Mouse (Mus musculus) left cerebral cortex, postnatal 36 days (tissue): ENCODE data around the gene Rgl1. TPM values are rescaled to one million over a fixed set of nuclear protein-coding genes. Genes with fewer than 3 reads are reported as not detected.

Experiments used
- DNase-seq, 2 experiments: peaks; one replicate each; pipeline ENCODE4 v3.0.0; 2021 to 2022; ENCODE audit warnings: low spot score in 2 of 2, mixed read lengths in 1 of 2
- intact Hi-C: fragments of 180-260 bp; cut with DNase I; formaldehyde crosslinking; loops from one replicate; pipeline ENCODE4 v1.15.1; 2025
- total RNA-seq, 2 experiments: library from RNA; stranded (reverse); gene quantifications; 2 replicates each; pipeline ENCODE4 v1.2.3; 2021

The Rgl1 gene
- total RNA-seq: 100 to 1,000 TPM; 112 to 120 TPM

DNA sequence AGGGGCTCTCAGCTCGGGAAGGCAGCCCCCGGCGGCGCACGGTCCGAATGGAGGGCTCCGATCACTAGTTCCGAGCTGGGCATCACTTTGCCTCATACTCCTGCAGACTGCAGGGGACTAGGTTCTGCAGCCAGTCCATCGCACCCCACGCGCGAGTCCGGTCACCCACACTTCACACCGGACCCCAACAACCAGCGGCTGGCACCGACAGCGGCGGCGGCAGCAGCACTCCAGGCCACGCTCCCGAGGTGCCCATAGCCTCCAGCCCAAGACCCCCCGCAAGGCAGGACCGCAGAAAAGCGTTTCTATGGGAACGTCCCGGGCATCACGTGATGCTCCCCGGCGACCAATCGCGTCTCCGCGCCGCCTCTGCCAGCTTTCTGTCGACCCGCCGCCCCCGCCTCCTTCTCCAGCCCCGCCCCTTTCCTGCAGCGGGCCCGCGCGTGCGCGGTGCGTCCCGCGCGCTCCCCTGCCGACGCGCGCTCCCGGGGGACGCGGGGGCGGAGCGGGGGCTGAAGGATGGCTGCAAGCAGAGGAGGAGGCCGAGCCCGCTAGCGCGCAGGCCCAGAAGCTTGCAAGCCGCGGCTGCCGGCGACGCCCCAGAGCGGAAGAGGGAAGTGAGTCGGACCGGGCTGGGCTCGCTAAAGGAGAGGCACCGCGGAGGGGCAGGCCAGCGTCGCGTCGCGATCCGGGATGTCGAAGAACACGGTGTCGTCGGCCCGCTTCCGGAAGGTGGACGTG is at the start of gene Rgl1, which contains the start of gene Arpc5:
TSS of gene Rgl1 (minus strand) at position 320 of the 741 bp plus-strand sequence.
TSS of gene Arpc5 (plus strand) at position 511 of the 741 bp plus-strand sequence.
- intact Hi-C loops: loop anchor here (2.0 to 10.0 kb wide), 4 partner anchors 51 to 371 kb away; partner anchors contain the start of genes Colgalt2 and Smg7
- peak; percentile 94 to 98 for DNase-seq

DNA sequence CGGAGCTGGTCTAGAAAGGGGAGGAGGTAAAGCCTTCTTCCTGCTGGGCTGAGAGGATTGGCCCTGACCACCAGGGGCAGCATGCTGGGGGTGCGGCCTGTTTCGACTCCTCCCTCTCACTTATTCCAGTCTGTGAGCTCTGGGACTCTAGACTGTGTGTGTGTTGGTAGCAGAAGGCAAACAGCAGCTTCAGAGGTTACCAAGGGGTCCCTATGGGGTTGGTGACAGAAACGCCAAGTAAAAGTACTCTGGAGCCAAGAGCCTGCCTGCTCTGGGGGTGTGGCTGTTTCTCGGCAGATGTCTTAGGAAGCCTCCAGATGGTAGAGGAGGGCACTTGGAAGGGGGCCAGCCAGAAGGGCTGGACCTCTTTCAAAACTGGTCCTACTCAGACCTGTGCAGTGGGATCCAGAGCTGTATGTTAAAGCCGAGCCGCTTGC is 49.1 kb upstream of the Rgl1 start:
- intact Hi-C loops: loop anchor here (5.0 kb wide), 1 partner anchor 48 kb away; the partner anchor contains the start of genes Arpc5 and Rgl1
- DNase-seq: no peak

DNA sequence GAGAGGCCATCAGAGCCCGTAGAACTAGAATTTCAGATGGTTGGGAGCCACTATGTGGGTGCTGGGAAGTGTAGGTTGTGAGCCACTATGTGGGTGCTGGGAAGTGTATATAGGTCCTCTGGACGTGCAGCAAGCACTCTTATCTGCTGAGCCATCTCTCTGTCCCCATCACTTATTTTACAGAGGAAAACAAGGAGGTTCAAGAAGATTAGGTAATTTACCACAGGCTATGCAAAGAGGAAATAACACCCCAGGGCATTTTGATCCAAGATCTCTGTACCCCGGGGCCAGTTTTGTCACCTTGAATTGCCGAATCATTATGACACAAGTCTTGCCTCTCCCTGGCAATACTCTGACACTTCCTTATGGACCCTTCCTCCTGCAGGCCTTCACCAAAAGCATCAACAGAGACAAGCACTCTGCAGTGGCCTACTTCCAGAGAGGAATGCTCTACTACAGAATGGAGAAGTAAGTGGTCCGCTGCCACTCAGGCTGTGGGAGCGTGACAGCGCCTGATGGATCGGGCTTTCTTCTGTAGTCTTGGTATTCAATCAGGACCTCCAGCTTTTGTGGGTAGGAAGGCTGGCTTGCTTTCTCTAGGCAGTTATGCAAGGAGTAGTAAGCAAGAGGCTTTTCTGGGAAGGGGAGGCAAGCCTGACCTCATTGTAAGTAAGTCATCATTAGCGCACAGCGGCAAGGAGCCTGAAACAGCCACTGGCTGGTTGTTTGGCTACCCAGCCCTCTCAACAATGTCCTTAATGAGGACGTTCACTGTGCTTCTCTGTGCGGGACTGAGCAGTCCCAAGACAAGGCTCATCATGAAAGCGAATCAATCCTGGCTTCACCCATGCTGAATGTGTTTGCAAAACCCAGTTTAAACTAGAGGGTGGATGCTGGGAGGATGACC is 44.6 kb upstream of the Rgl1 start:
- intact Hi-C loops: no loop called here
- no peak for DNase-seq

DNA sequence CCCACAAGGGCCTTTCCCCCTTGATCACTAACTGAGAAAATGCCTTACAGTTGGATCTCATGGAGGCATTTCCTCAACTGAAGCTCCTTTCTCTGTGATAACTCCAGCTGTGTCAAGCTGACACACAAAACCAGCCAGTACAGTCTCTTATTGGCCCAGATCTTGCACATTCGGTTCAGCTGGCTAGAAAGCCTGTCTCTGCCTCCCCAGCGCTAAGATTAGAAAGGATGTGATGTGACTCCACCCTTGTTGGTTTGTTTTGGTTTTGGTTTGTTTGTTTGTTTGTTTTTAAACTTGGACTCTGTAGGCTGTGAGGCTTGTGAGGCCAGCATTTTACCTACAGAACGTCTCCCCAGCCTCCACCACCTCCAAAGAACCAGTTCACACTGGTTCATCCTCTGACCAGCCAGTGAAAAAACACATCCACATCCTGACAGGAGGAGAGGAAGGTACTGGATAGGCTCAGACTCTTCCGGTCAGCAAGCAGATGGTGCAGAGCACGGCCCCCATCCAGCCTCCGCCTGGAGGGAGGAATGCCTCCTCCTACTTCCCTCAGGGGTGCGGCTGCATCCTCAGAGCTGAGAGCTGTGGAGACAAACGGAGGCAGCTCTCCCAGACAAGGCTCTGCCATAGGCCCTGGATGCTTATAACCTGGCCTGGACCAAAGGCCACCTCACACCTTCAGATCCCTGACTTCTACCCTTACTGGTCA is 43.5 kb upstream of the Rgl1 start:
- intact Hi-C loops: no loop called here
- no peak for DNase-seq

DNA sequence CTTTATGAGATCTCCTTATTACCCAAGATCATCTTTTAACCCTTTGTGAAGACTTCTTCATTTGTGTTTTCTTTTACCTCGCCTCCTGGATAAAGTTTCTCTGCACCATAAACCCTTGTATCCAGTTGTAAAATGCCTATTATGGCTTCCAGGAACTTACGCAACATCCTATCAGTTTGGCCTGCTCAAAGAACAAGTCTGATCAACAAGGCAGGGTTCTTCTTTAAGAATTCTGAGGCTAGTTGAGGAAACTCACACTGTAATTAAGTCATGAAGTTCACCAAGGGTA is 42.2 kb upstream of the Rgl1 start:
- intact Hi-C loops: no loop called here

DNA sequence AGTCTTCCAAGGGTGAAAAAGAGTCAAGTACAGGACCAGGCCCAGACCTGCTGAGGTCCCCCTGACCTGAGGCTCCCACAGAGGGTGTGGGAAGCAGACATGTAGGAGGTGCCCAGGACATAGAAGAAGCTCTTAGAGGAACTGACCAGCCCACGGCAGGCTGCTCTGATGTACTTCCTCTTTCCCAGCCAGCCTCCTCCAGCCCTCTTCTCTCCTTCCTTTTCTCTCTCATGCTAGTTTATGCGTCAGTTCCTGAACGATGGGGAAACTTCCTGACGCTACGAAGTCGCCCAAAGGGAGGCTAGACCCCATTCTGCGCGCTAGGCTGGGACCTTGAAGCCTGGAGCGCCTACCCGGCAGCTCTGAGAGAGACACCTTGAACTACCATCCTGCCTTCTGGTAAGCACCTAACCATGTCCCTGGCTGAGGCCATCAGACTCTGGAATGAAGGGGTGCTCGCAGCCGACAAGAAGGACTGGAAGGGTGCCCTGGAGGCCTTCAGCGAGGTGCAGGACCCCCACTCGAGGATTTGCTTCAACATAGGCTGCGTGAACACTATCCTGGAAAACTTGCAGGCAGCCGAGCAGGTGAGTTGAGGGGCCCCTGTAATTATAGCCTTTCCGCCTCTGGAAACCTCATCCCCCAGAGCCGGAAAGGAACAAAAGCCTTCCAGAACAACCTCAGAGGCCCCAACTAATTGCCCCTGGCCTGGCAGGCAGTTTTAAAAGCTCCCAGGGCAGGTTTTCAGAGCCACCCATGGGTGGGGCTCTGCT is 41.7 kb upstream of the Rgl1 start:
- intact Hi-C loops: no loop called here
- no peak for DNase-seq

More for the DNA sequence above, 42.2 kb upstream of the Rgl1 start:
- DNase-seq: no peak

DNA sequence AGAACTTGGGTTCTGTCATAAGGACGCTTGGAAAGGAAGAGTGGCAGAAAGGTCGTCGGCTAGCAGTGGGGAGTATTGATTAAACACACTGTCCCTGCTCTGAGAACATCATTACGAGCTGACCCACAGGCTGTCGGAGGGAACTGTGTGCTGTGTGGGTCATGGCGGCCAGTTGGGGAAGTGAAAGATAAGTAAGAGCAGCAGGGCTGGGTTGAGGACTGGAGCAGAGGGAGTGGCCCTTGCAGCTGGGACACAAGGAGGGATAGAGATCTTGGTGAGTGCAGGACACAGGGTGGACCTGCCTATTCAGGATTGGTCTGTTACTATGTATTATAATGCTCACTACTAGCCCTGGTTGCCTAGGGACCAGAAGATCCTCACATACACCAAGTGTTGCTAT is 38.8 kb upstream of the Rgl1 start:
- intact Hi-C loops: no loop called here
- no peak for DNase-seq

DNA sequence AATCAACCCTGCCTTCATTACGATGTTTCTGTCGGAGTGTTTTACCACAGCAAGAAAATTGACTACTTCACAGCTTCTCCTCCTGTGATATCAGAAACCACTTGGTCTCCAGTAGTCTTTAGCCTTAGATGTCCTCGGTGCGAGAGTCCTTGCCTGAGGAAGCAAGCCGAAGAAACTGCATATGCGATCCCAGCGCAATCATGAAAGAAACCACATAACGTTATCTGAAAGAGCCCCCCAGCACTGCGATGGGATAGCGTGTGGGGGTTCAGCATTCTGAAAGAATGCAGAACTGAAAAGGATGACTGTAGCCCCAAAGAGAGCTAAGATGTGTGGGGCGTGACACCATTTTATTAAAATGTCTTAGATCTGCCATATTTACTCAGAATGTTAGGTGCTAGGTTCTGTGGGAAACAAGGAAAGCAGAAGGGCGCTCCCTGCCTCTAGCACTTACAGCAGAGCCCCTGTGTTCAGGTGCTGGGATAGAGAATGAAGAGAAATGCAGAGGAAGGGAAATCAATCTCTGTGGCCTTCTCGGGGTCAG is 34.6 kb upstream of the Rgl1 start:
- intact Hi-C loops: no loop called here

DNA sequence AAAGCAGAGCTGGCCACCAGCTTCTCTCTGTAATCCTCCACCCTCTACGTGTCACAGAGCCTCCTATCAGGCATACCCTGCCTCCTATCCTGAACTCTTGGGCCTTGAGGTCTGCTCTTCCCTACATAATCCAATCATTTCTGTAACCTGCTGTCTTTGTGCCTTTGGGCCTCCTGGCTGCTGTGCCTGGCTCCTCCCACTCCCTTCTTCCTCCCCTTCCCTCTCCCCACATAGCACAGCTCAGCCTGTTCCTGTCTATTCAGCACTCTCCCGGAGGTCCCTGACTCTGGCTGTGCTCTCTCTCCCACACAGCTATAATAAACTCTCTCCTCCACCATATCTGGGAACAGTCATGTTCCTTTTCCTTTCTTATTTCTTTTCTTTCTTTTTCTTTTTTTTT is 33.7 kb upstream of the Rgl1 start, which contains the start of gene Ncf2:
TSS of gene Ncf2 (plus strand) at position 298 of the 400 bp plus-strand sequence.
- DNase-seq: no peak
- intact Hi-C loops: no loop called here

More for the DNA sequence above, 34.6 kb upstream of the Rgl1 start:
- no peak for DNase-seq

DNA sequence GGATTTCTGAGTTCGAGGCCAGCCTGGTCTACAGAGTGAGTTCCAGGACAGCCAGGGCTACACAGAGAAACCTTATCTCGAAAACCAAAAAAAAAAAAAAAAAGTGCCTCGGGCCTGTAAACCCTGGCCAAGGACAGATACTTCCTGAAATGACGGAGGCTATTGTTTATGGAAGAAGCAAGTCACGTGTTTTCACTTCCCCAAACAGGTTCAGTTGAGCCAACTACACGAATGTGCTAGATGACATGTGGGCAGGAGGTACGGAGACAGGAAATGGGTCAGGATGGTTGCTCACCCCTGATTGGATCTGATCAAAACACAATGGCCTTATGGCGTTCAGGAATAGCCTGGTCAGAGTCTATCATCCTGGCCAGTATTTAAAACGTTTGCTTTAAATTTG is 32.0 kb upstream of the Rgl1 start:
- intact Hi-C loops: no loop called here
- DNase-seq: no peak

DNA sequence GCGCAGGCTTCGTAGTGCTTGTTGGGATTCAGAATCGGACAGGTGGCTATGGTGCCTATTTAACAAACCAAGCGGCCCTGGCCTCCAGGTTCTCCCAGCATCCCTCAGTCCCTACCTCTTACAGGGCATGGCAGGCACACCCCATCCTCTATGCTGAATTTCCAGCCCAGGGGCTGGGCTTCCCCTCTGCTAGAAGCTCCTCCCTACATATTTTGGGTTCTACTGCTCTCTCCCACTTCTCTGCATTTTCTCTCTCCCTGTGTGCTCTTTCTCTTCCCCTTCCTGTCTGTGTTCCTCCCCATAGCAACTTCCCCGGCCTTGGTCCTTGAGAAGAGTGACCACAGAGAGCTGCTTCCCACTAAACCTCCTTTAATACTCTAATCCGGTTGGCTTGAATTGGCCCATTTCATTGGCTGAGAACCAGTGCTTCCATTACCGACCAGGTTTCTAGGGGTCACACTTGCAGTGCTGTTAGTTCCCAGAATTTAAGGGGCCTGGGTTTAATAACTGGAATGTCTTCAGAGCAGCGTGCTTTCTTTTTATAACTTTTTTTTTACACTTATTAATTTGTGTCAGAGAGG is 30.6 kb upstream of the Rgl1 start:
- no peak for DNase-seq
- intact Hi-C loops: no loop called here

DNA sequence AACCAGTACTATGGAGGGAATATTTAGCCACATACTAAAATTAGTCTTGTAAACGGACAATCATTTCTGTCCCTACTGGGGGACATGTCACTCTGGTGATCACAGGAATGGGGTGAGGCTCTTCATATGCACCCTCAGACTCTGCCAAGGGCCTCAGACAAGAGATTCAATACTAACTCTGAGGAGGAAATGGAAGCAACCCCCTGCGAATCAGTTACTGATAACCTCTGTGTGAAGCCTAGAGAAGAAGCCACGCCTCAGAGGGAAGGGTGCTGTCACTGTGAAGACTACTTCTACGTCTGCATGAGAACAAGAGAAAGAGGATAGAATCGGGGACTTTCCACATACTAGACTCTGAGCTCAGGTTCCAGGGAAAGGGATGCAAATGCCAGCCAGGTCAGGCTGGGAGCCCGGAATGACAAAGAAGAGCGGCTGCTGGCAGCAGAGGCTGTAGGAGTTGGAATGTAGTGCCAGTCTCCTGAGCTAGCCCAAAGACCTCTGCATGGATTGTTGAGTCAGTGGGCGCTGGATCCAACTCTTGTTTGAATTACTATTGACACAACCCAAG is 29.6 kb upstream of the Rgl1 start:
- DNase-seq: no peak
- intact Hi-C loops: no loop called here

DNA sequence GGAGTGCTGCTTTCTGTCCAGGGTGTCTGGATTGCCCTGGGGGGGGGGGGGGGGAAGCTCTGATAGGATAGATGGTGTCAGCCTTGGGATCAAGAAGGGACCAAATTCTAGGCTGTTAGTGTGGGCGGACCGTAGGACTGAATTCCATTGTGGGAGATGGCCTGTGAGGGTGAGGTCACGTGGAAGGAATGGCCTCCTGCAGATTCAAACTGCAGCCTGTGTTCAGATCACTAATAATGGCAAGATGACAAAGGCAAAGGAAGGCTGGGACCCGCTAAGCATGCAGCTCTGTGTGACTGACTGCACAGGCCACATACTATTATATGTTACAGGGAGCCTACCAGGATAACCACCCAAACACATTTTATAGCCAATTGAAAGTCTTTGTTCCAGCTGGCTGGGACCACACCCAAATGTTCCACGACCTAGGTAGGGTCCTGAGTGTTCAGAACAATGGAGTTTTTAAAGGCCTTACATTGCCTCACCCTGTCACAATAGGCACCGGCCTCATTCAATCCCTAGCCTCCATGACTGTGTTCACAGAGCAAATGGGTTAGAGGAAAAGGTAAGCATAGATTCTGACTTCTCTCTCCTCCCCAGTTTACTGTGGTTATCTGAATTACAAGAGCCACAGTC is 27.5 kb upstream of the Rgl1 start:
- intact Hi-C loops: no loop called here
- no peak for DNase-seq

DNA sequence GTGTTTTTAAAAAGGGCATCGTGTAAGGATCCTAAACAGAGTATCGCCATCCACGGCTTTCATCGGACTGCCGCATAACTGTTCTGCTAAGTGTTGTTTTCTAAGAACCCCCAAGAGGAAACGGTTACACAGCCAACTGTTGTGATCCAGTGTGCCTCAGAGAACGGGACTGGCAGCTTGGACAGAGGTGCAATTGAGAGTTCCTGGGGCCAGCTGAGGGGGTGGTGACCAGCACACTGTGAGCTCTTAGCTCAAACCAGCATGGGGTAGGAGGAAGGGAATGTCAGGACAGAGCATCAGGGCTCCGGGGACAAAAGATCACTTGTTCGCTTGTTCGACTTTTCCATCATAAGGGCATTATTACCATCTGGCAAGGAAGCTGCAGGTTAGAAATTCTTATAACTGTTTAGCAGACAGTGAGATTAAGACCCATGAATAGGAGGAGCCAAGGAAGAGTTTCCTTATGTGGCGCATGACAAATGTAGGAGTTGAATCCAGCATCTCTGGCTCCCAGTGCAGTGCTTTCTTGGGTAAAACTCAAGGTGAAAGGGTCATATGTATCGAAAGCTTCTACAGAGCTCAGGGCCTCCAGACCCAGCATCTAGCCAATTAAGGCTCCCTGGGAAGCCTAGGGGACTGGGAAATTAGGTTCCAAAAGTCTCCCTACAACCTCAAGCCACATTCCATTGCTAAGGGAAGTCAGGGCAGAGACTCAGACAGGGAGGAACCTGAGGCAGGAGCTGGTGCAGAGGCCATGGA is 26.8 kb upstream of the Rgl1 start:
- intact Hi-C loops: no loop called here
- DNase-seq: no peak

DNA sequence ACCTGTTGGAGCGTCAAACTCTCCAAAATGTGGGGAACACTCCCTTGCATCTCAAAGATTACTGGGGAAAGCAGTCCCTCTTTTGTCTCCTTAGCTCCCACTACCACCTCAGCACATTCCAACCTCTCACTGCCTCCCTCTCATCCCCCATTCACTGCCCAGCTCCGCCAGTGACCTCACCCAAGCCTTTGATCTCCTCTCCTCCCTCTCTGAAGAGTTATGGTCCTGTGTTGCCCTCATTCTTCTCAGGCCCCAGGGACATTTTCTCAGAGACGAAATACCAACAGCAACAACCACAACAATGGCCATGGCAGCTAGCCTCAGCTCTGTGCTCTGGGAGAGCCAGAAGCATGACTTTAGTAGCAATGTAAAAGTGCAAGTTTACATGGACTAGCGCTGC is 25.1 kb upstream of the Rgl1 start:
- intact Hi-C loops: no loop called here
- DNase-seq: no peak

DNA sequence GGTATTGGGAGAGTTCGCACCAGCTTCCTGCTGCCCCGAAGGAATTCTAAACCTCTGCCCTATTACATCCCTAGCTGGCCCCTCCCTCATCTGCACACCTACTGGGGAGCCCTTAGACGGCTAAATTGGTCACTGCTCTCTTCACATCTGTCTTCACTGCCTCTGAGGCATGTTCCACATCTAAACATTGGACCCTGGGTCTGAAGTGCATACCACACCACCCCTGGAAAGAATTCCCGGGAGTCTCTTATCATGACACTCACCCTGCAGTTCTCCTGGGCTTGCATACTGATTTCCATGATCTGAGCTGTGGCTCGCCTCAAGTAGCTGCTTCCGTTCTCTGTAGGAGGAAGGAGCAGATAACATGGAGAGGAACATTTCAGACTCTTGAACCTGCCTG is 24.7 kb upstream of the Rgl1 start:
- intact Hi-C loops: no loop called here
- DNase-seq: no peak

DNA sequence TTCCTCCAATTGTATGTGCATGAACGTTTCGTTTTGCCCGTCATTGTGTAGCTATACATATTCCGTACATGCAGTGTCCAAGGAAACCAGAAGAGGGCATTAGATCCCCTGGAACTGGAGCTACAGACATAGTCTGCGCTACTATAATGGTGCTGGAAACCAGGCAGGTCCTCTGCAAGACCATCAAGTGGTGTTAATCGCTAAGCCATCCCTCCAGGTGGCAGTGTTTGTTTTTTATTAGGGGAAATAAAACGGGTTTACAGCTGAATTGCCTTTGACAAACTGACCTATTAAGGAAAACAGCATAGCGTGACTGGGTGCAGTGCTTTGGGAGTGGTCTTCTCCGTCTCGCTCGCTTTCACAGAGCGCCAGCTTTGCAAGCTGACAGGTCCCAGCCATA is 24.1 kb upstream of the Rgl1 start:
- intact Hi-C loops: no loop called here
- DNase-seq: no peak
